ENCODE assay signal across 12 mouse cellular contexts in genomic region chr1:162108181-162108671, GRCm38 (mm10).
DNase-seq lines count a peak whose midpoint lies in the region; ATAC-seq and TF ChIP-seq lines count a peak whose summit lies in the region.
"Had no signal": no experiment of that assay in that cellular context is flagged by ENCODE, and none has a peak within 500 bp of the region (broad histone marks: within the 10 kb centered on the region; RNA-seq: fewer than 3 reads in every experiment).

No protein-coding gene starts in this region.

- no peaks in the 10 kb centered on the region; the same call in 1 of the 2 replicates for H3K4me1 ChIP-seq in embryonic fibroblast, embryonic 13.5 days (ENCODE audit: control insufficient read depth, insufficient read depth, low read length)
- H3K4me1 ChIP-seq in neural tube, embryonic 12.5 days, result peaks cover 3% of the 10 kb centered on the region
- no peaks in the 10 kb centered on the region for H3K4me1 ChIP-seq in kidney, adult 2 months (ENCODE audit: control insufficient read depth, insufficient read depth, low read length)

- no peaks in the 10 kb centered on the region for H3K27me3 ChIP-seq in neural tube, embryonic 12.5 days (replicated peaks)
- no peaks in the 10 kb centered on the region for H3K27me3 ChIP-seq in kidney, adult 2 months (replicated peaks; ENCODE audit: control insufficient read depth, insufficient read depth, low read length)
- H3K27me3 ChIP-seq: lung, embryonic 15.5 days had no signal

- no peaks in the 10 kb centered on the region for H3K9me3 ChIP-seq in neural tube, embryonic 12.5 days
- H3K9me3 ChIP-seq: lung, embryonic 15.5 days had no signal

- H3K9ac ChIP-seq in neural tube, embryonic 12.5 days, result no peak overlapping the region
- H3K9ac ChIP-seq: lung, embryonic 15.5 days had no signal

- no peak overlapping the region for H3K4me2 ChIP-seq in neural tube, embryonic 12.5 days (replicated peaks)
- H3K4me2 ChIP-seq: lung, embryonic 15.5 days had no signal

- H3K36me3 ChIP-seq in neural tube, embryonic 12.5 days, result no peaks in the 10 kb centered on the region
- H3K36me3 ChIP-seq in kidney, adult 2 months (ENCODE audit: control insufficient read depth, insufficient read depth, low read length), result no peaks in the 10 kb centered on the region
- H3K36me3 ChIP-seq: lung, embryonic 15.5 days had no signal

- no peak overlapping the region for H3K4me3 ChIP-seq in embryonic fibroblast, embryonic 13.5 days (ENCODE audit: insufficient read depth, low read length)
- no peak overlapping the region for H3K4me3 ChIP-seq in neural tube, embryonic 12.5 days
- no peak overlapping the region for H3K4me3 ChIP-seq in kidney, adult 2 months (ENCODE audit: insufficient read depth, low read depth, low read length)
- H3K4me3 ChIP-seq: lung, embryonic 15.5 days had no signal

- WGBS in neural tube, embryonic 12.5 days, result 53% methylated on average over 7 of the region's 7 CpGs
- 83% methylated on average over 7 of the region's 7 CpGs for WGBS in kidney, adult 2 months

- no peak for TF ChIP-seq CTCF in embryonic fibroblast, embryonic 13.5 days (IDR thresholded peaks at IDR 0.05; ENCODE audit: borderline replicate concordance, insufficient read depth, low read length)
- no peak for TF ChIP-seq CTCF in kidney, adult 2 months (conservative IDR thresholded peaks at IDR 0.05; ENCODE audit: insufficient read depth, insufficient read length, low read depth, low read length)

- no peak for DNase-seq in frontal cortex, postnatal 25 days (ENCODE audit: low spot score in 2 of 2)
- peak; percentile 48 to 58 for DNase-seq in left cerebral cortex, adult 18-20 months (ENCODE audit: low spot score in 2 of 2)
- DNase-seq in ovary, adult 18-20 months (ENCODE audit: low spot score), result no peak
- DNase-seq in kidney, adult 2 months, result no peak
- DNase-seq in lung, postnatal 10 days, result no peak
- DNase-seq: cerebellum, adult 9-10 months; gastrocnemius, postnatal 25 days; kidney, adult 9 months had no signal

- peak; percentile 86 for ATAC-seq in frontal cortex, adult (ENCODE audit: low TSS enrichment)
- ATAC-seq in neural tube, embryonic 12.5 days (ENCODE audit: low FRiP score, low read depth), result peak; percentile 48; the same call in 1 of the 2 replicates

- TF ChIP-seq POLR2A in embryonic fibroblast, embryonic 13.5 days (IDR thresholded peaks at IDR 0.05; ENCODE audit: low read depth, low read length), result no peak
- no peak for TF ChIP-seq POLR2A in kidney, adult 2 months (IDR thresholded peaks at IDR 0.05; ENCODE audit: low read depth, low read length)

- peak overlapping the region; percentile 27 for H3K27ac ChIP-seq in embryonic fibroblast, embryonic 13.5 days (ENCODE audit: insufficient read depth, low read length)
- no peak overlapping the region for H3K27ac ChIP-seq in neural tube, embryonic 12.5 days
- no peak overlapping the region for H3K27ac ChIP-seq in kidney, adult 2 months (ENCODE audit: insufficient read depth, low read depth, low read length)

Comparison
In these comparisons a context has a peak if more than half of its experiments do, and no peak if none do; other contexts are left out.
1. DNase-seq: peak in left cerebral cortex, adult 18-20 months (2 of 2); none in frontal cortex, postnatal 25 days (0 of 2), ovary, adult 18-20 months (single experiment), kidney, adult 2 months (single experiment) and lung, postnatal 10 days (single experiment).